Mouse (Mus musculus): ENCODE data around the gene Piga. TPM values are rescaled to one million over a fixed set of nuclear protein-coding genes. Genes with fewer than 3 reads are reported as not detected.
A peak's percentile ranks its signal among the peaks of the same experiment; 100 is the strongest.

Piga gene
- polyA plus RNA-seq, 1 experiment from 2014 or later: 7.6 TPM

DNA sequence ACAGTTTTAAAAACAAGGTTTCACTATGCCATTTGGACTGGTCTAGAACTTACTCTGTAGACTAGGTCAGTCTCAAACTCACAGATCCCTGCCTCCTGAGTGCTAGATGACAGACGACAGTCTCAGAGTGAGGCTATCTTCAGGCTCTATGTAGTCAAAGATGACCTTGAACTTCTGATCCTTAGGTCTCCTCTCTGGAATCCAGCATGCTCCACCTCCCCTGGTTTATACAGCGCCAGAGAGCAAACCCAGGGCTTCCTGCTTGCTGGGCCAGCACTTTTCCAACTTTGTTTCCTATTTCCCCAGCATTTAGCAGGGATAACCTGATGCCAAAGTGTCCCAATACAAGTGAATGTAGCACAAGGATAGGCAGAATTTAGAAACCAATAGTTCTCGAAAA is 21.1 kb downstream of the Piga start:
- Histone ChIP-seq H3K4me2 (ENCODE audit: low read length) (no peak overlapping the region), H3K36me3 (ENCODE audit: insufficient read depth, low read length) (no peaks in the 10 kb centered on the region), H3K27ac (0 out of 2 replicates have a peak overlapping the region, but pooled peaks have one; percentile 19), H3K4me1 (replicated peaks; ENCODE audit: insufficient read depth, low read length) (no peaks in the 10 kb centered on the region), H3K27me3 (ENCODE audit: insufficient read depth, low read length) (no peaks in the 10 kb centered on the region), H3K9ac (ENCODE audit: low read depth, low read length) (no peak overlapping the region), H3K9me3 (replicated peaks; ENCODE audit: low read length) (no peaks in the 10 kb centered on the region), H3K4me3 (replicated peaks; ENCODE audit: low read depth, low read length) (no peak overlapping the region)
- no peak for TF ChIP-seq CTCF (IDR thresholded peaks at IDR 0.05; ENCODE audit: low read depth)
- DNase-seq (ENCODE audit: low spot score) (no peak), ATAC-seq (replicated peaks; ENCODE audit: low FRiP score, low read depth) (no peak)
- 70% methylated on average over 3 of the region's 3 CpGs for WGBS

DNA sequence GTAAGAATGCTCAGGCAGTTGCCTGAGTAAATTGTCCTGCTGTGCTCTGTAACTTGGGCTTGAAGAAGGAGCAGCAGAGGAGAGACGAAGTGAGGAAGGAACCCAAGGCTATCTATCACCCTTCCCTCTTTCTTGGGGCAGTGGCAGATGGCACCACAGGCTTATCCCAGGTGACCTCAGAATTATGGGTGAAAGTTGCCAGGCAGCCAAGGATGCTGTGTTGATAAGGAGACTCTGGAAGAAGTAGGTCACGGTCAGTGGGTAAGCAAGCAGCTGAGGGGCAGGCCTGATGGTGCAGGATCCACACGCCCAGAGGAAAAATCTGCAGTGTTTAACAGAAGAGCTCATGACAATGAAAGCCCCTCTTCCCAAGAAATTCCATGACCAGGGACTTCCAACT is 21.7 kb downstream of the Piga start:
- no peak for DNase-seq (ENCODE audit: low spot score)
- no peak overlapping the region for H3K9ac ChIP-seq (ENCODE audit: low read depth, low read length)
- WGBS: 80% methylated on average over 3 of the region's 3 CpGs
- H3K27me3 ChIP-seq (ENCODE audit: insufficient read depth, low read length): no peaks in the 10 kb centered on the region
- no peak overlapping the region for H3K27ac ChIP-seq
- no peaks in the 10 kb centered on the region for H3K9me3 ChIP-seq (replicated peaks; ENCODE audit: low read length)
- no peaks in the 10 kb centered on the region for H3K36me3 ChIP-seq (ENCODE audit: insufficient read depth, low read length)
- H3K4me3 ChIP-seq (replicated peaks; ENCODE audit: low read depth, low read length): no peak overlapping the region
- no peak for TF ChIP-seq CTCF (IDR thresholded peaks at IDR 0.05; ENCODE audit: low read depth)
- no peak overlapping the region for H3K4me2 ChIP-seq (ENCODE audit: low read length)
- no peaks in the 10 kb centered on the region for H3K4me1 ChIP-seq (replicated peaks; ENCODE audit: insufficient read depth, low read length)
- no peak for ATAC-seq (replicated peaks; ENCODE audit: low FRiP score, low read depth)

DNA sequence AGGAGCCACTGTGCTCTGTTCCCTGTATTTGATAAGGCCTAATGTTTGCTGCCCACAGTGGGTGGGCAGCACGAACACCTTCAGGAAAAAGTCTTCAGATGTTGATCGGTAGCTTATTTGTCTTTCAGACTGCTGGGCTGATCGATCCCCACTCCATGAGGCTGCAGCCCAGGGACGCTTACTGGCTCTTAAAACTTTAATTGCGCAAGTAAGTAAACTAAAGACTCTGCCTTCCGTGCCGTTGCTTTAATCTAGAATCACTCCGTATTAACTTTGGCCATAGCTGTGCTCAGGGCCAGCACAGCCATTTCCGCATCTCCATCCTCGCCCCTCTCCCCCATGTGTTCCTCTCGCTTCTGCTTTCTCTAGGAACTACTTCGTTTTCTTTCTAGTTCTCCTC is 26.0 kb downstream of the Piga start:
- Histone ChIP-seq H3K9me3 (replicated peaks; ENCODE audit: low read length) (no peaks in the 10 kb centered on the region), H3K9ac (ENCODE audit: low read depth, low read length) (no peak overlapping the region), H3K4me3 (replicated peaks; ENCODE audit: low read depth, low read length) (no peak overlapping the region), H3K4me2 (ENCODE audit: low read length) (no peak overlapping the region), H3K27ac (no peak overlapping the region), H3K36me3 (ENCODE audit: insufficient read depth, low read length) (no peaks in the 10 kb centered on the region), H3K4me1 (replicated peaks; ENCODE audit: insufficient read depth, low read length) (no peaks in the 10 kb centered on the region), H3K27me3 (ENCODE audit: insufficient read depth, low read length) (no peaks in the 10 kb centered on the region)
- no peak for DNase-seq (ENCODE audit: low spot score)
- ATAC-seq (replicated peaks; ENCODE audit: low FRiP score, low read depth): no peak
- no peak for TF ChIP-seq CTCF (IDR thresholded peaks at IDR 0.05; ENCODE audit: low read depth)
- 91% methylated on average over 12 of the region's 12 CpGs for WGBS

DNA sequence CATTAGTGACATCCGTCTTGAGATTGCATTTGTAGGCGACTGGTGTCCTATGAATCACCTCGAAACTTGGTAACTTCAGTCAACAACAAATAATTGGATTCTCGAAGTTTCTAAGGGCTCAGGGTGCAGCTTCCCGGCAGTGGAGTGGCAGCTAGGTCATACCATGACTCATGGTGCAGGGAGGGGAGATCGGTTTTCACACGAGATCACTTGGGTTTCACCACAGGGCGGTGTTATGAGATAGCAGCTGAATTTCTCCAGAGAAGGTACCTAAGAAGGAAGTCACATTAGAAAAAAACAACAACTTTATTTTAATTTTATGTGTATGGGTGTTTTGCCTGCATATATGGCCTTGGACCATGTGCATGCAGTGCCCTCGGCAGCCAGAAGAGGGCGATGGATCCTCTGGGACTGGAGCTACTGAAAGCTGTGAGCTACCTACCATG is 26.5 kb downstream of the Piga start:
- Histone ChIP-seq H3K9ac (ENCODE audit: low read depth, low read length) (no peak overlapping the region), H3K27ac (no peak overlapping the region), H3K4me3 (replicated peaks; ENCODE audit: low read depth, low read length) (no peak overlapping the region), H3K27me3 (ENCODE audit: insufficient read depth, low read length) (no peaks in the 10 kb centered on the region), H3K9me3 (replicated peaks; ENCODE audit: low read length) (no peaks in the 10 kb centered on the region), H3K4me1 (replicated peaks; ENCODE audit: insufficient read depth, low read length) (no peaks in the 10 kb centered on the region), H3K4me2 (ENCODE audit: low read length) (no peak overlapping the region), H3K36me3 (ENCODE audit: insufficient read depth, low read length) (no peaks in the 10 kb centered on the region)
- peak; percentile 32; the same call in 1 of the 2 replicates for TF ChIP-seq CTCF (IDR thresholded peaks at IDR 0.05; ENCODE audit: low read depth)
- ATAC-seq (replicated peaks; ENCODE audit: low FRiP score, low read depth) (no peak), DNase-seq (ENCODE audit: low spot score) (no peak)
- WGBS: 68% methylated on average over 10 of the region's 10 CpGs

DNA sequence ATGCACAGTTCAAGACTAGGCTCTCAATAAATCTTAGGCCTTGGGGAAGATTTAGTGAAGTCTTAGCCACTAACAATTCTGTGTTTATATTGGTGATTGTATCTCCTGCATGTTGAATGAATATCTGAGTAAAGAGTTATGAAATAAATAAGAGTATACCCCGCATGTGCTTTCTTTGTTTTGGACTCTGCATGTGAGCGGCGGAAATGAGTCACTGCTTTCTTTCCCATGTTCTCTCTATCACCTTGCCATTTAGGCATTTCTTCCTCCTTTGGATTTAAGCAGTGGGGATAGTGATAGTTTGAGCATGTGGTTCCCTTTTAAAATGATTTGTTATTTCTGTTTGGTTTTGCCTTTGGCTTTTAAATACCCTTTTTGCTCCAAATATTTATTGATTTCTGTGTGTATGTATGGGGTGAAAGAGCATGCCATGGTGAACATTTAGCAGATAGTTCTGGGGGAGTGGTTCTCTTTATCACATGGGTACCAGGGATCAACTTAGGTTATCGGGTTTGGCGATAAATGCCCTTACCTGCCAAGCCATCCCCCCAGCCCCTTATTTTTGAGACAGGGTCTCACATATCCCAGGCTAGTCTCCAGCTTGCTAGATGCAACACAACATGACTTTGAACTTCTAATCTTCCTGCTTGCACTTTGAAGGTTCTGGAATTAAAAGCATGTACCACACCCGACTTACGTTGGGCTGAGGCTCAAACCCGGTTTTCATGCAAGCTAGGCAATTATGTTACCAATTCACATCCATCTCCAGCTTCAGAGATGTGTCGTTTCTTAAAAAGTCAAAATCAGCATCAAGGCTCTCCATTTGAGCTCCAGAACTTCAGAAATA is 27.5 kb downstream of the Piga start:
- H3K4me3 ChIP-seq (replicated peaks; ENCODE audit: low read depth, low read length): no peak overlapping the region
- H3K4me1 ChIP-seq (replicated peaks; ENCODE audit: insufficient read depth, low read length): no peaks in the 10 kb centered on the region
- ATAC-seq (replicated peaks; ENCODE audit: low FRiP score, low read depth): no peak
- no peaks in the 10 kb centered on the region for H3K27me3 ChIP-seq (ENCODE audit: insufficient read depth, low read length)
- H3K4me2 ChIP-seq (ENCODE audit: low read length): no peak overlapping the region
- H3K36me3 ChIP-seq (ENCODE audit: insufficient read depth, low read length): no peaks in the 10 kb centered on the region
- no peak for DNase-seq (ENCODE audit: low spot score)
- H3K27ac ChIP-seq: no peak overlapping the region
- WGBS: 90% methylated on average over 9 of the region's 9 CpGs
- H3K9ac ChIP-seq (ENCODE audit: low read depth, low read length): no peak overlapping the region
- no peaks in the 10 kb centered on the region for H3K9me3 ChIP-seq (replicated peaks; ENCODE audit: low read length)
- no peak for TF ChIP-seq CTCF (IDR thresholded peaks at IDR 0.05; ENCODE audit: low read depth)

DNA sequence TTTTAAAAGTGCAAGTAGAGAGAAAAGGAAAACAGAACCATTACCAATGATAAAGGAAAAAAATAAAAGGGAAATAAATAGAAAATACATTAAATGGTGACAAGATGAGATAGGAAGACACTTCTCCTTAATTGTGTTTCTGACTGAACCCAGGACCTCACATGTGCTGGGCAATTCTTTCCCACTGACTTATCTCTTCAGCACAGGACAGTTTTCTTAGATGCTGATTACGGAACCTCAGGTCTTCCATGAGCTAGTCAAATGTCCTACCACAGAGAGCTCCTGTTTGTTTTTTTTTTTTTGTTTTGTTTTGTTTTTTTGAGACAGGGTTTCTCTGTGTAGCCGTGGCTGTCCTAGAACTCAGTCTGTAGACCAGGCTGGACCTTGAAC is 28.1 kb downstream of the Piga start:
- WGBS: 81% methylated on average over 2 of the region's 2 CpGs
- no peak for TF ChIP-seq CTCF (IDR thresholded peaks at IDR 0.05; ENCODE audit: low read depth)

More for the DNA sequence above, 28.1 kb downstream of the Piga start:
- no peaks in the 10 kb centered on the region for H3K4me1 ChIP-seq (replicated peaks; ENCODE audit: insufficient read depth, low read length)
- ATAC-seq (replicated peaks; ENCODE audit: low FRiP score, low read depth) (no peak), DNase-seq (ENCODE audit: low spot score) (no peak)
- no peak overlapping the region for H3K9ac ChIP-seq (ENCODE audit: low read depth, low read length)
- H3K36me3 ChIP-seq (ENCODE audit: insufficient read depth, low read length): no peaks in the 10 kb centered on the region
- no peak overlapping the region for H3K4me3 ChIP-seq (replicated peaks; ENCODE audit: low read depth, low read length)
- no peak overlapping the region for H3K27ac ChIP-seq
- H3K9me3 ChIP-seq (replicated peaks; ENCODE audit: low read length): no peaks in the 10 kb centered on the region
- no peaks in the 10 kb centered on the region for H3K27me3 ChIP-seq (ENCODE audit: insufficient read depth, low read length)
- H3K4me2 ChIP-seq (ENCODE audit: low read length): no peak overlapping the region
